Mouse (Mus musculus) liver, embryonic 16.5 days (tissue): ENCODE measurements around the gene Selenon. TPM values are rescaled to one million over a fixed set of nuclear protein-coding genes. Genes with fewer than 3 reads are reported as not detected.

Experiments used
- ATAC-seq: fragments of 200-750 bp; cut with Nextera tagmentation; 2 replicates; pipeline ENCODE4 v1.8.0; 2017; ENCODE audit warnings: low read depth, mild to moderate bottlenecking, moderate number of reproducible peaks, moderate library complexity
- H3K27ac ChIP-seq: fragments of 300-500 bp; sonication (generic); 2 replicates; pipeline ENCODE4 v1.5.1; 2014; ENCODE audit warnings: mild to moderate bottlenecking, low read length
- H3K27me3 ChIP-seq: fragments of 300-500 bp; sonication (generic); 2 replicates; pipeline ENCODE4 v1.6.1; 2014; ENCODE audit warnings: low read depth, low read length, mixed read lengths; ENCODE audit not compliant: control insufficient read depth, insufficient read depth
- H3K36me3 ChIP-seq: fragments of 300-500 bp; sonication (generic); 2 replicates; pipeline ENCODE4 v1.6.1; 2014; ENCODE audit warnings: mild to moderate bottlenecking; ENCODE audit not compliant: control insufficient read depth, insufficient read depth
- H3K4me1 ChIP-seq: fragments of 300-500 bp; sonication (generic); 2 replicates; pipeline ENCODE4 v1.6.1; 2014; ENCODE audit warnings: low read depth, low read length, mixed read lengths; ENCODE audit not compliant: control insufficient read depth
- H3K4me2 ChIP-seq: fragments of 300-500 bp; sonication (generic); 2 replicates; pipeline ENCODE4 v1.6.1; 2014; ENCODE audit warnings: low read depth, low read length, mixed read lengths
- H3K4me3 ChIP-seq: fragments of 300-500 bp; sonication (generic); 2 replicates; pipeline ENCODE4 v1.5.1; 2014; ENCODE audit warnings: low read depth, mild to moderate bottlenecking, low read length
- H3K9ac ChIP-seq: fragments of 300-500 bp; sonication (generic); 2 replicates; pipeline ENCODE4 v1.6.1; 2014; ENCODE audit warnings: low read depth, low read length
- H3K9me3 ChIP-seq: fragments of 300-500 bp; sonication (generic); replicated peaks from 2 replicates; pipeline ENCODE4 v1.6.1; 2016; ENCODE audit warnings: low read length; ENCODE audit not compliant: control insufficient read depth
- WGBS: fragments of 180-500 bp; shearing (Covaris S2); extraction: QIAGEN DNeasy Blood & Tissue Kit; methylation state at CpG from one replicate; pipeline ENCODE4 v1.1.7; 2014; ENCODE audit not compliant: insufficient replicate concordance; 5-methylcytosine and 5-hydroxymethylcytosine counted together
- polyA plus RNA-seq: library from polyadenylated mRNA; unstranded; fragments of >200 nt; fragmentation: Nextera tagmentation; extraction: Ambion mirVana; gene quantifications from 2 replicates; pipeline ENCODE4 v1.2.1, GENCODE M21; 2015

Gene Selenon
- polyA plus RNA-seq, 1 experiment from 2014 or later: 1.3 TPM

DNA sequence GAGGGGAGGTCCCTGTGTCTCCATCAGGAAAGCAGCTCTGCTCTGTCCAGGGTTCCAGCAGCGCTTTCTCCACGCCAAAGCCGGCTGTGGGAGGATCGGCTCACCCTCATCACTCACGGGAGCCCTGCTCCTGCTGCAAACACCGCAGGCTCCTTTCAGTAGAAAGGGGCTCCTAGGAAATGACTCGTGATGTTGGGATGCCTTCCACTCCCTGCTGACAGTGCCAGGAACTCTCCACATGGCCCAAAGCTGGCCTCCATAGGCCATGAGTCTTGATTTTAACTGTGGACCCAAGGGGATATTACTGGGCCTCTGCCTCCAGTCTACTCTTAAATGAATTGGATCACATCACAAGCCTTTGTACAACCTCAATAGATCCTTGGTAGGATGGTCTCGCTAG lies 17.9 kb upstream of the Selenon start:
- Histone ChIP-seq H3K36me3 (0 out of 2 replicates have a peak, but pooled peaks cover 4% of the 10 kb centered on the region), H3K4me3 (no peak overlapping the region), H3K4me2 (no peak overlapping the region), H3K9me3 (peaks cover 2% of the 10 kb centered on the region; the same call in 1 of the 2 replicates), H3K27ac (no peak overlapping the region), H3K4me1 (no peaks in the 10 kb centered on the region), H3K9ac (no peak overlapping the region), H3K27me3 (no peaks in the 10 kb centered on the region)
- no peak for ATAC-seq
- WGBS: 71% methylated on average over 8 of the region's 8 CpGs

DNA sequence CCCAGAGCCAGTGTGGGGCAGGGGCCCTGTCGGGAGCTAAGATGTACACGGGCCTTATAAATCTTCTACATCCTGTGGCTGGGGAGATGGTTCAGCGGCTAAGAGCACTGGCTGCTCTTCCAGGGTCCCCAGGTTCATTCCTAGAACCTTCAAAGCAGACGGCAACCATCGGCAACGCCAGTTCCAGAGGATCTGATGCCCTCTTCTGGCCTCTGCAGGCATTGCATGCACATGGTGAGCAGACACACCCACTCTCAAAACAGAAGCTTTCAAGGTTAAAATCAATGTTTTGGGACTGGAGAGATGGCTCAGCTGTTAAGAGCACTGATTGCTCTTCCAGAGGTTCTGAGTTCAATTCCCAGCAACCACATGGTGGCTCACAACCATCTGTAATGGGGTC lies 17.2 kb upstream of the Selenon start:
- H3K9ac ChIP-seq: no peak overlapping the region

DNA sequence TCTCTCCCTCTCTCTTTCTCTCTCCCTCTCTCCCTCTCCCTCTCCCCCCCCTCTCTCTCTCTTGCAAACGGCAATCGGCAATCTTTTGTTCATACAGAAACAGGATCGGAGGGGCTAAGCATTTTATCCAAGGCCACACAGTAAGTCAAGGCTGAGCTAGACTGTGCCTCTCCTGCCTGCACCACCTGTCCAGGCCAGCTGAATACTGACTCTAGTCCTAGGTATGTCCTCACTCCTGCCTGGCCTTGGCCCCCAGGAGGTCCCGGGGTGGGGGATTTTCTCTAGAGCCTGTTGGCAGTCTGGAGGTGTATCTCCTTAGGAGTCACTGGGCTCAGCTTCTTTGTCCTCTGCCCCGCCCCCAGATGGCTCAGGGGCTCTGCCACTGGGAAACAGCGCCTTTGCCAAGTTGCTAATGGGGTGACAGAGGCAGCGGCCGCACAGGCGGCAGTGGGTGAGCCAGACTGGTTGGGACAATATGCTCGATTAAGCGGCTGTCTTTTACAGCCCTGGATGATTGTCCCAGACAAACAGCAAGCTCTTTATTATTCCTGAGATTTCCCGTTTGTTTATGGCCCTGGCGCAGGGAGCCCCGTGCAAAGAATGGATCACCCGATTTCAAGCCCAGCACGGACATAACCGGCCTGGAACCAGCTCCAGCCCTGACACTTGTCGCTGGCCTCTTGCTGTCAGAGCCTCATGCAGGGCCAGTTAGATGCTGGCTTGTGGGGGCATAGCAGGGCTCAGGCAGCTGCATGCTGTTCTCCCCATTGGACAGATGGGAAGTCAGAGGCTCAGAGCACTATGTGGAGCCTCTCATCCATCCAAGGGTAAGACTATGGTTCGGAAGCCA lies 15.6 kb upstream of the Selenon start:
- Histone ChIP-seq H3K9ac (no peak overlapping the region), H3K36me3 (0 out of 2 replicates have a peak, but pooled peaks cover 4% of the 10 kb centered on the region), H3K27me3 (no peaks in the 10 kb centered on the region), H3K4me2 (no peak overlapping the region), H3K4me3 (no peak overlapping the region), H3K4me1 (no peaks in the 10 kb centered on the region), H3K9me3 (peaks cover 2% of the 10 kb centered on the region; the same call in 1 of the 2 replicates), H3K27ac (no peak overlapping the region)
- ATAC-seq: no peak
- 68% methylated on average over 19 of the region's 19 CpGs for WGBS

More for the DNA sequence above, 17.2 kb upstream of the Selenon start:
- Histone ChIP-seq H3K27me3 (no peaks in the 10 kb centered on the region), H3K27ac (no peak overlapping the region), H3K9me3 (peaks cover 2% of the 10 kb centered on the region; the same call in 1 of the 2 replicates), H3K4me2 (no peak overlapping the region), H3K4me3 (no peak overlapping the region), H3K4me1 (no peaks in the 10 kb centered on the region), H3K36me3 (0 out of 2 replicates have a peak, but pooled peaks cover 4% of the 10 kb centered on the region)
- WGBS: 59% methylated on average over 6 of the region's 6 CpGs
- ATAC-seq: no peak

- Histone ChIP-seq H3K9ac (no peak overlapping the region), H3K27me3 (no peaks in the 10 kb centered on the region), H3K4me3 (no peak overlapping the region), H3K27ac (no peak overlapping the region), H3K4me2 (no peak overlapping the region), H3K36me3 (0 out of 2 replicates have a peak, but pooled peaks cover 4% of the 10 kb centered on the region), H3K4me1 (no peaks in the 10 kb centered on the region), H3K9me3 (peaks cover 2% of the 10 kb centered on the region; the same call in 1 of the 2 replicates)
- WGBS: 78% methylated on average over 6 of the region's 6 CpGs
- ATAC-seq: no peak
These were observed 12.1 kb upstream of the Selenon start for GRCm38 (mm10) chr4:134564093-134564492.

- Histone ChIP-seq H3K27me3 (no peaks in the 10 kb centered on the region), H3K9me3 (peaks cover 2% of the 10 kb centered on the region; the same call in 1 of the 2 replicates), H3K36me3 (0 out of 2 replicates have a peak, but pooled peaks cover 4% of the 10 kb centered on the region), H3K4me3 (no peak overlapping the region), H3K4me1 (no peaks in the 10 kb centered on the region), H3K27ac (no peak overlapping the region), H3K4me2 (no peak overlapping the region), H3K9ac (no peak overlapping the region)
- ATAC-seq: peak; percentile 45
- WGBS: 47% methylated on average over 16 of the region's 16 CpGs
These were observed 11.7 kb upstream of the Selenon start for GRCm38 (mm10) chr4:134563624-134564023.

GRCm38 (mm10) chr4:134562014-134562413 lies 10.0 kb upstream of the Selenon start:
- Histone ChIP-seq H3K4me3 (no peak overlapping the region), H3K9me3 (peaks cover 2% of the 10 kb centered on the region; the same call in 1 of the 2 replicates), H3K9ac (no peak overlapping the region), H3K27me3 (no peaks in the 10 kb centered on the region), H3K4me1 (no peaks in the 10 kb centered on the region), H3K4me2 (no peak overlapping the region), H3K36me3 (0 out of 2 replicates have a peak, but pooled peaks cover 4% of the 10 kb centered on the region), H3K27ac (no peak overlapping the region)
- ATAC-seq: no peak
- WGBS: 47% methylated on average over 2 of the region's 2 CpGs

GRCm38 (mm10) chr4:134560699-134561098 lies 8.7 kb upstream of the Selenon start:
- Histone ChIP-seq H3K27ac (no peak overlapping the region), H3K9ac (no peak overlapping the region), H3K4me1 (no peaks in the 10 kb centered on the region), H3K36me3 (0 out of 2 replicates have a peak, but pooled peaks cover 4% of the 10 kb centered on the region), H3K4me3 (no peak overlapping the region), H3K27me3 (no peaks in the 10 kb centered on the region), H3K9me3 (peaks cover 2% of the 10 kb centered on the region; the same call in 1 of the 2 replicates), H3K4me2 (no peak overlapping the region)
- 75% methylated on average over 8 of the region's 8 CpGs for WGBS
- no peak for ATAC-seq

- H3K9me3 ChIP-seq: no peaks in the 10 kb centered on the region
- no peaks in the 10 kb centered on the region for H3K36me3 ChIP-seq
- H3K4me2 ChIP-seq: no peak overlapping the region
- no peak overlapping the region for H3K4me3 ChIP-seq
- no peak for ATAC-seq
- 43% methylated on average over 7 of the region's 7 CpGs for WGBS
- H3K4me1 ChIP-seq: no peaks in the 10 kb centered on the region
- no peak overlapping the region for H3K27ac ChIP-seq
- no peak overlapping the region for H3K9ac ChIP-seq
- H3K27me3 ChIP-seq: no peaks in the 10 kb centered on the region
These were observed 7.2 kb upstream of the Selenon start for GRCm38 (mm10) chr4:134559154-134559553.

DNA sequence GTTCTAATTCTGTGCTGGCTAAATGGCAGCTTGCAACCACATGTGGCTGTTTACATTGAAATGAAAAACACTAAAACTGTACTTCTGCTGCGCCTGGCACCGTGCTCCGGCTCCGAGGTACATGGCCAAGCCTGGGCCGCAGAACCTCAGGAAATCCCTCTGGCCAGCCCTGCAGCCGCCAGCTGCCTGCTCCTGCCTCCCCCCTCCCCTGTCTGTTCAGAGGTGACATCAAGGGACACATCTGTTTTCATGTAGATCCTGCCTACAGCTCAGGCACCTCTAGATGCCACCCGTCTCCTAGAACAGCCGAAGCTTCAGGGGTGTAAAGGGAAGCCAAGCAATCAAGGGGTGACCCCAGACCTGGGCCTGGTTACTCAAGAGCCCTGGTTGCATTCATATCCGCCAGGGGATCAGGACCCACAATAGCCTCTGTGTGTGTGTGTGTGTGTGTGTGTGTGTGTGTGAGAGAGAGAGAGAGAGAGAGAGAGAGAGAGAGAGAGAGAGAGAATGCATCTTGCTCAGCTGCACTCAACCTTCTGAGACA lies 6.7 kb upstream of the Selenon start:
- no peak overlapping the region for H3K4me3 ChIP-seq
- no peak overlapping the region for H3K4me2 ChIP-seq
- no peaks in the 10 kb centered on the region for H3K4me1 ChIP-seq
- no peaks in the 10 kb centered on the region for H3K9me3 ChIP-seq
- WGBS: 35% methylated on average over 9 of the region's 9 CpGs
- no peak for ATAC-seq
- no peak overlapping the region for H3K9ac ChIP-seq
- H3K27ac ChIP-seq: no peak overlapping the region
- H3K36me3 ChIP-seq: no peaks in the 10 kb centered on the region
- H3K27me3 ChIP-seq: no peaks in the 10 kb centered on the region
